Mouse (Mus musculus) limb, embryonic 15.5 days (tissue): ENCODE data around the gene Rbbp9. TPM values are rescaled to one million over a fixed set of nuclear protein-coding genes. Genes with fewer than 3 reads are reported as not detected.
"Not testable (repeated sequence)": the region's sequence is repeated elsewhere in the genome, so short reads cannot be mapped to it uniquely, and the experiment has no call there.

ENCODE experiments used
- ATAC-seq: fragments of 200-750 bp; cut with Nextera tagmentation; 2 replicates; pipeline ENCODE4 v1.8.0; 2017; ENCODE audit warnings: low read depth, moderate TSS enrichment; ENCODE audit not compliant: insufficient number of reproducible peaks, low FRiP score, low TSS enrichment
- H3K27ac ChIP-seq: fragments of 300-500 bp; sonication (generic); 2 replicates; pipeline ENCODE4 v1.5.1; 2015; ENCODE audit warnings: moderate library complexity, mild to moderate bottlenecking, inconsistent platforms
- H3K27me3 ChIP-seq: fragments of 300-500 bp; sonication (generic); 2 replicates; pipeline ENCODE4 v1.6.1; 2015; ENCODE audit warnings: inconsistent platforms
- H3K36me3 ChIP-seq: fragments of 300-500 bp; sonication (generic); 2 replicates; pipeline ENCODE4 v1.6.1; 2015; ENCODE audit warnings: inconsistent platforms
- H3K4me1 ChIP-seq: fragments of 300-500 bp; sonication (generic); 2 replicates; pipeline ENCODE4 v1.6.1; 2015; ENCODE audit warnings: inconsistent platforms
- H3K4me2 ChIP-seq: fragments of 300-500 bp; sonication (generic); 2 replicates; pipeline ENCODE4 v1.6.1; 2015; ENCODE audit warnings: mild to moderate bottlenecking, inconsistent platforms
- H3K4me3 ChIP-seq: fragments of 300-500 bp; sonication (generic); 2 replicates; pipeline ENCODE4 v1.5.1; 2015; ENCODE audit warnings: mild to moderate bottlenecking, inconsistent platforms
- H3K9ac ChIP-seq: fragments of 300-500 bp; sonication (generic); 2 replicates; pipeline ENCODE4 v1.6.1; 2015; ENCODE audit warnings: inconsistent platforms
- H3K9me3 ChIP-seq: fragments of 300-500 bp; sonication (generic); 2 replicates; pipeline ENCODE4 v1.6.1; 2016; ENCODE audit warnings: inconsistent platforms
- WGBS: fragments of 180-500 bp; shearing (Covaris S2); methylation state at CpG from one replicate; pipeline ENCODE4 v1.1.7; 2015; 5-methylcytosine and 5-hydroxymethylcytosine counted together
- polyA plus RNA-seq: library from polyadenylated mRNA; unstranded; fragments of >200 nt; fragmentation: Nextera tagmentation; extraction: Ambion mirVana; gene quantifications from 2 replicates; pipeline ENCODE4 v1.2.1, GENCODE M21; 2015

The Rbbp9 gene
- polyA plus RNA-seq, result 57.8 and 61.2 TPM in 2 replicates

GRCm38 (mm10) chr2:144550529-144550928 lies at the start of gene Rbbp9:
Rbbp9 (minus strand) TSS chr2:144550869.
- no peaks in the 10 kb centered on the region for H3K27me3 ChIP-seq
- H3K4me2 ChIP-seq, result peak within 1 kb of the TSS; percentile 46
- peak within 1 kb of the TSS; percentile 94 for H3K27ac ChIP-seq
- H3K4me3 ChIP-seq, result peak within 1 kb of the TSS; percentile 70
- under 1% methylated on average over 17 of the region's 17 CpGs for WGBS
- no peaks in the 10 kb centered on the region for H3K9me3 ChIP-seq
- peaks cover 5% of the 10 kb centered on the region for H3K4me1 ChIP-seq
- H3K9ac ChIP-seq, result peak within 1 kb of the TSS; percentile 70
- ATAC-seq, result peak; percentile 93
- H3K36me3 ChIP-seq, result peaks cover 13% of the 10 kb centered on the region

GRCm38 (mm10) chr2:144599831-144600687 lies 49.4 kb upstream of the Rbbp9 start, which contains the start of gene Dtd1:
Dtd1 (plus strand) TSS chr2:144599897.
- no peak within 1 kb of the TSS for H3K27ac ChIP-seq
- H3K9ac ChIP-seq, result peak within 1 kb of the TSS; percentile 57
- peak within 1 kb of the TSS; percentile 64 for H3K4me2 ChIP-seq
- no peaks in the 10 kb centered on the region for H3K27me3 ChIP-seq
- peaks cover 5% of the 10 kb centered on the region for H3K36me3 ChIP-seq
- ATAC-seq, result peak; percentile 85
- WGBS, result 2% methylated on average over 40 of the region's 50 CpGs
- peak within 1 kb of the TSS; percentile 65 for H3K4me3 ChIP-seq
- H3K4me1 ChIP-seq, result peaks cover 3% of the 10 kb centered on the region; the same call in 1 of the 2 replicates
- H3K9me3 ChIP-seq, result no peaks in the 10 kb centered on the region

- H3K4me2 ChIP-seq, result no peak overlapping the region
- no peak overlapping the region for H3K9ac ChIP-seq
- H3K36me3 ChIP-seq, result peaks cover 5% of the 10 kb centered on the region
- H3K9me3 ChIP-seq, result no peaks in the 10 kb centered on the region
- no peak overlapping the region for H3K4me3 ChIP-seq
- H3K27me3 ChIP-seq, result no peaks in the 10 kb centered on the region
- no peak for ATAC-seq
- 77% methylated on average over 2 of the region's 2 CpGs for WGBS
- H3K27ac ChIP-seq, result no peak overlapping the region
- H3K4me1 ChIP-seq, result peaks cover 7% of the 10 kb centered on the region; the same call in 1 of the 2 replicates
These were observed 47.3 kb upstream of the Rbbp9 start for GRCm38 (mm10) chr2:144598006-144598405.

GRCm38 (mm10) chr2:144593951-144594651 lies 43.4 kb upstream of the Rbbp9 start, which contains the start of gene Smim26:
Smim26 (plus strand) TSS chr2:144594054.
- no peaks in the 10 kb centered on the region for H3K9me3 ChIP-seq
- 1% methylated on average over 31 of the region's 31 CpGs for WGBS
- H3K27ac ChIP-seq, result 0 out of 2 replicates have a peak within 1 kb of the TSS, but pooled peaks have one; percentile 63
- peak within 1 kb of the TSS; percentile 46 for H3K4me2 ChIP-seq
- peaks cover 3% of the 10 kb centered on the region; the same call in 1 of the 2 replicates for H3K4me1 ChIP-seq
- ATAC-seq, result peak; percentile 92
- peak within 1 kb of the TSS; percentile 57 for H3K9ac ChIP-seq
- no peaks in the 10 kb centered on the region for H3K27me3 ChIP-seq
- H3K4me3 ChIP-seq, result peak within 1 kb of the TSS; percentile 70
- H3K36me3 ChIP-seq, result peaks cover 30% of the 10 kb centered on the region

- WGBS, result 65% methylated on average over 8 of the region's 8 CpGs
- not testable (repeated sequence) for H3K4me2 ChIP-seq, H3K27ac ChIP-seq, H3K9ac ChIP-seq, H3K4me3 ChIP-seq, H3K27me3 ChIP-seq, H3K9me3 ChIP-seq, H3K4me1 ChIP-seq, ATAC-seq
- peaks cover 41% of the 10 kb centered on the region for H3K36me3 ChIP-seq
These were observed 42.4 kb upstream of the Rbbp9 start for GRCm38 (mm10) chr2:144593036-144593435.

GRCm38 (mm10) chr2:144588723-144589122 lies 38.1 kb upstream of the Rbbp9 start:
- 76% methylated on average over 4 of the region's 4 CpGs for WGBS
- Histone ChIP-seq H3K27ac (no peak overlapping the region), H3K4me2 (no peak overlapping the region), H3K36me3 (peaks cover 75% of the 10 kb centered on the region), H3K27me3 (no peaks in the 10 kb centered on the region), H3K4me1 (no peaks in the 10 kb centered on the region), H3K9ac (no peak overlapping the region), H3K9me3 (no peaks in the 10 kb centered on the region), H3K4me3 (no peak overlapping the region)
- no peak for ATAC-seq

DNA sequence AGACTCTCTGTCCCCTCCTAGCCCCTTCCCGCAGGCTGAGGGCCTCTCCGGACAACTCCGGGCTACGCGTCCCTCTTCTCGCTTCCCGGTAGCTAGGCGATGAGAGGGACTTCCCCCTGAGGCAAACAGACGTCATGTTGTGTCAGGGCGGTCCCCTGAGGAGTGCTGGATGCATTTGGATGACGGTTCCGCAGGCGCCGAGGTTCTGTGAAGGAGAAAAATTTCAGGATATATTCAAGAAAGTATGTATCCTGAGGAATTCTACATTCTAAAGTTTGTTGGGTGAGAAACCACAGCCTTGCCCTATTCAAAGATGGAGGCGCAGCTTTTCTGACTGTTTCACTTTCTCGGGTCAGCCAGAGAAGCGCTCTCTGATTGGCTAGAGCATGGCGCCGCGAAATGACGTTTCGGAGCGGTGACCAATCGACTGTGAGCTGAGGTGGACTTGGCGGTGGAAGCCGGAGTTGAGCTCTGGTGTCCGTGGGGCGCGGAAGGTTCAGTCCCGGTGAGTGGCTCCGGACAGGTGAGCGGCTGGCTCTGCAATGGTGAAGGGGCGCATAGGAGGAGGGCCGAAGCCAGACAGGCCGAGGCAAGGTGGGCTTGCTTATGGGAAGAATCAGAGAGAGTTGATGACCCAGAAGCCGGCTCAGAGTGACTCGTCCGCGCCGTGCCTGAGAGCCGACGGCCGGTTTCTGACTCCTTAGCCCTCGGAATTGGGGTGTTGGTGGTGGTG lies 5.3 kb upstream of the Rbbp9 start, which contains the start of gene Sec23b:
TSS of gene Sec23b (plus strand) at position 410 of the 733 bp plus-strand sequence.
- H3K4me3 ChIP-seq, result peak within 1 kb of the TSS; percentile 89
- peak within 1 kb of the TSS; percentile 55 for H3K4me2 ChIP-seq
- ATAC-seq, result peak; percentile 98
- H3K4me1 ChIP-seq, result peaks cover 15% of the 10 kb centered on the region
- H3K36me3 ChIP-seq, result peaks cover 11% of the 10 kb centered on the region
- H3K9me3 ChIP-seq, result no peaks in the 10 kb centered on the region
- H3K9ac ChIP-seq, result peak within 1 kb of the TSS; percentile 71
- under 1% methylated on average over 44 of the region's 44 CpGs for WGBS
- peak within 1 kb of the TSS; percentile 97 for H3K27ac ChIP-seq
- H3K27me3 ChIP-seq, result no peaks in the 10 kb centered on the region

DNA sequence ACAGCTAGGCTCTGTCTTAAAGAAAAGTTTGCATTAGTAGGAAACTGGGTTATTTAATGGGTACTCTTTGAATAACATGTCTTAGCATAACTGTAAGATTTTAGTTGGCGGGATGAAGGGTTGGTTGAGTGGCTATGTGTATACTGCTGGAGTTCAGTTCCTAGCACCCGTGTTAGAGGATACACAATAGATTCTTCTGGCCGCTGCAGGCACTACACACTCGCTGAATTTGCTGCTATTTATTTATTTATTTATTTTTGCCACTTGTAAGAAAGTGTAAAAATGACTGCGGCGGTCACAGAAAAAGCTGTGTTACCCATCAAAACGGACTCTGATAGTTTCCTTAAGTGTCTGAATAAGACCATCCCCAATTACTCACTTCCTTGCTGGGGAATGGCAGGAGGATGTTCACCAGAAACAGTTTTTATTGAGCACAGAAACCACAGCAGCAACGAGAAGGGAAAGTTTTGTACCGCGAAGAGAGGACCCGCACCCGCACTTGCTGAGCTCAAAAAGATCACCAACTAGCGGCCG lies 4.7 kb upstream of the Rbbp9 start:
- Histone ChIP-seq H3K36me3 (peaks cover 11% of the 10 kb centered on the region), H3K9me3 (no peaks in the 10 kb centered on the region), H3K4me1 (peaks cover 15% of the 10 kb centered on the region), H3K27ac (peak overlapping the region; percentile 97), H3K4me3 (peak overlapping the region; percentile 89), H3K27me3 (no peaks in the 10 kb centered on the region), H3K9ac (peak overlapping the region; percentile 44), H3K4me2 (peak overlapping the region; percentile 54)
- 2% methylated on average over 14 of the region's 14 CpGs for WGBS
- no peak for ATAC-seq

DNA sequence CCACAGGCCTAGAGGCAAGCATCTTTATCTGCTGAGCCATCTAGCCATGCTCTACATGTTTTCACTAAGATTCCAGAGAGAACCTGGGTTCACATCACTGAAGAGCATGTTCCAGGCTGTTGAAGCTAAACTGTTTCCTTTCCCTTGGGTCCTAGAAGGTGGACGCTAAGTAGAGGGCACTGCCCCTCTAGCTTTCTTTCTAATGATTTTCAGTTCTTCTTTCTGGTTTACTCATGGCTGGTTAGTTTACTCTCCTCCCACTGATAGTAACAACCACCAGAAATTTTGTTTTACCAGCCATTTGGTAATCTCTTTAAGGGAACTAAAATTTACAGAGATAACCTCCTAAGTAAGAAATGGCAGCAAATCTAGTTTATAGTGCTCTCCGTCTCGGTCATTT lies 3.2 kb upstream of the Rbbp9 start:
- Histone ChIP-seq H3K27ac (no peak overlapping the region), H3K9me3 (no peaks in the 10 kb centered on the region), H3K4me2 (no peak overlapping the region), H3K36me3 (peaks cover under 1% of the 10 kb centered on the region; the same call in 1 of the 2 replicates), H3K4me1 (peaks cover 17% of the 10 kb centered on the region), H3K4me3 (no peak overlapping the region), H3K27me3 (no peaks in the 10 kb centered on the region), H3K9ac (no peak overlapping the region)
- ATAC-seq, result no peak
- WGBS, result 91% methylated on average over 3 of the region's 3 CpGs

DNA sequence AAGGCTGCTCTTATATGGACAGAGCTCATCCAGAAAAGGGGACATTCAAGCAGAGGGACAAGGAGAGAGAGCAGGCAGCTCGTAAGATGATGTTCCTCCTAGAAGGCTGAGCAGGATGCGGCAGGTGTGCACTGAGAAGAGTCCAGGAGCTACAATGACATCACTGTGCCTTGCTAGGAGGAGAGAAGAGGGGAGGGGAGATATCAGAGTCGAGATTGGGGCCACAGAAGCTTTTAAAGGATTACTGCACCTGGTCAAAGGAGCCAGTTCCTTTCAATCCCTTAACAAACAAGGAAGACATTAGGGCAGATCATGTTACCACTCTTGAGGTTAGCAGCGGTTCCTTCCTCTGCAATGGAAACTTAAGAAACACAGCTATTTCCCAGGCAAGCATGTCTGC lies 3.1 kb downstream of the Rbbp9 start:
- Histone ChIP-seq H3K4me2 (no peak overlapping the region), H3K4me1 (peaks cover 2% of the 10 kb centered on the region; the same call in 1 of the 2 replicates), H3K4me3 (no peak overlapping the region), H3K36me3 (peaks cover 39% of the 10 kb centered on the region), H3K27me3 (no peaks in the 10 kb centered on the region), H3K9me3 (no peaks in the 10 kb centered on the region), H3K9ac (no peak overlapping the region), H3K27ac (no peak overlapping the region)
- WGBS, result 79% methylated on average over 4 of the region's 4 CpGs
- no peak for ATAC-seq

DNA sequence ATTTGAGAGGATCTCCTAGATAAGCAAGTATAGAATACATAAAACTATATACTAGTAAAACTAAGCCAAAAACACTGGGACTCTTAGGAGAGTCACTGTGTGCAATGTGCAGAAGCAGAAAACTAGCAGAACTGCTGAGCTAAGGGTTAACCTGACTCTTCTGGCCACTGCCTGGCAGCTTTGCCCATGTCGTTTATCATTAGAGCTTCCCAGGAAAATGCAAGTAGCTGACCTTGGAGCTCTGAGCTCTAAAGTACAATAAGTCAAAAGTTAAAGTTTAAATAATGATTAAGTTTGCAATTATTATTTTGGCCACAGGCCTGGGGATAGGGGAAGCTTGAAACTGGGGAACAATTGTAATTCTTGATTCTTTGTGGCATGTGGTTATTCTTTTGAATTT lies 5.2 kb downstream of the Rbbp9 start:
- no peak overlapping the region for H3K4me2 ChIP-seq
- peaks cover 50% of the 10 kb centered on the region for H3K36me3 ChIP-seq
- 66% methylated on average over 1 of the region's 1 CpGs for WGBS
- H3K9ac ChIP-seq, result no peak overlapping the region
- no peak for ATAC-seq
- peaks cover 2% of the 10 kb centered on the region; the same call in 1 of the 2 replicates for H3K4me1 ChIP-seq
- H3K27ac ChIP-seq, result no peak overlapping the region
- H3K4me3 ChIP-seq, result no peak overlapping the region
- no peaks in the 10 kb centered on the region for H3K27me3 ChIP-seq
- H3K9me3 ChIP-seq, result no peaks in the 10 kb centered on the region
